Mouse (Mus musculus) stomach, postnatal 0 days (tissue): ENCODE measurements around the gene Rnf111. TPM values are rescaled to one million over a fixed set of nuclear protein-coding genes. Genes with fewer than 3 reads are reported as not detected.

Source experiments
- ATAC-seq: fragments of 200-750 bp; cut with Nextera tagmentation; 2 replicates; pipeline ENCODE4 v1.8.0; 2017; ENCODE audit not compliant: low FRiP score, low TSS enrichment
- DNase-seq: peaks from one replicate; pipeline ENCODE4 v3.0.0-alpha.2; 2016; ENCODE audit warnings: low spot score
- H3K27ac ChIP-seq: fragments of 300-500 bp; sonication (generic); replicated peaks from 2 replicates; pipeline ENCODE4 v1.5.1; 2014; ENCODE audit warnings: mild to moderate bottlenecking, control low read depth
- H3K27me3 ChIP-seq: fragments of 300-500 bp; sonication (generic); 2 replicates; pipeline ENCODE4 v1.6.1; 2014; ENCODE audit warnings: low read length; ENCODE audit not compliant: control insufficient read depth, insufficient read depth
- H3K36me3 ChIP-seq: fragments of 300-500 bp; sonication (generic); 2 replicates; pipeline ENCODE4 v1.6.1; 2014; ENCODE audit warnings: low read length, mixed read lengths; ENCODE audit not compliant: control insufficient read depth, insufficient read depth
- H3K4me1 ChIP-seq: fragments of 300-500 bp; sonication (generic); replicated peaks from 2 replicates; pipeline ENCODE4 v1.6.1; 2014; ENCODE audit warnings: antibody characterized with exemption; ENCODE audit not compliant: control insufficient read depth, insufficient read depth
- H3K4me2 ChIP-seq: fragments of 300-500 bp; sonication (generic); replicated peaks from 2 replicates; pipeline ENCODE4 v1.6.1; 2014; ENCODE audit warnings: low read depth, mild to moderate bottlenecking, control low read depth, moderate library complexity
- H3K4me3 ChIP-seq: fragments of 300-500 bp; sonication (generic); 2 replicates; pipeline ENCODE4 v1.5.1; 2014; ENCODE audit warnings: low read depth, low read length, control low read depth
- H3K9ac ChIP-seq: fragments of 300-500 bp; sonication (generic); 2 replicates; pipeline ENCODE4 v1.6.1; 2014; ENCODE audit warnings: mild to moderate bottlenecking, low read length, control low read depth, mixed read lengths
- H3K9me3 ChIP-seq: fragments of 300-500 bp; sonication (generic); 2 replicates; pipeline ENCODE4 v1.6.1; 2016; ENCODE audit warnings: low read length; ENCODE audit not compliant: control insufficient read depth
- CTCF ChIP-seq: IDR thresholded peaks from 2 replicates; pipeline ENCODE4 v1.5.1; 2016; ENCODE audit warnings: antibody characterized with exemption, low read depth, mild to moderate bottlenecking, moderate library complexity
- EP300 ChIP-seq: optimal IDR thresholded peaks from 2 replicates; pipeline ENCODE3; 2016; ENCODE audit warnings: antibody characterized with exemption
- WGBS: fragments of 180-500 bp; shearing (Covaris S2); extraction: QIAGEN DNeasy Blood & Tissue Kit; methylation state at CpG from one replicate; pipeline ENCODE4 v1.1.7; 2014; 5-methylcytosine and 5-hydroxymethylcytosine counted together
- microRNA-seq: library from miRNA; unstranded; fragments of <30 nt; microRNA quantifications from one replicate; pipeline ENCODE4, GENCODE M21; 2016
- polyA plus RNA-seq: library from polyadenylated mRNA; unstranded; fragments of >200 nt; fragmentation: Nextera tagmentation; extraction: Ambion mirVana; gene quantifications from 2 replicates; pipeline ENCODE4 v1.2.1, GENCODE M21; 2015

Rnf111 gene
- polyA plus RNA-seq, 1 experiment from 2014 or later, result 11.2 TPM

- TF ChIP-seq EP300 (no peak), CTCF (no peak)
- WGBS, result 91% methylated on average over 4 of the region's 4 CpGs
- Histone ChIP-seq H3K4me1 (no peaks in the 10 kb centered on the region), H3K36me3 (peaks cover 10% of the 10 kb centered on the region; the same call in 1 of the 2 replicates), H3K9ac (no peak overlapping the region), H3K27me3 (no peaks in the 10 kb centered on the region), H3K27ac (no peak overlapping the region), H3K4me2 (no peak overlapping the region), H3K4me3 (no peak overlapping the region), H3K9me3 (no peaks in the 10 kb centered on the region)
- ATAC-seq (no peak), DNase-seq (no peak)
These were observed 119.0 kb downstream of the Rnf111 start for GRCm38 (mm10) chr9:70384494-70384893.

DNA sequence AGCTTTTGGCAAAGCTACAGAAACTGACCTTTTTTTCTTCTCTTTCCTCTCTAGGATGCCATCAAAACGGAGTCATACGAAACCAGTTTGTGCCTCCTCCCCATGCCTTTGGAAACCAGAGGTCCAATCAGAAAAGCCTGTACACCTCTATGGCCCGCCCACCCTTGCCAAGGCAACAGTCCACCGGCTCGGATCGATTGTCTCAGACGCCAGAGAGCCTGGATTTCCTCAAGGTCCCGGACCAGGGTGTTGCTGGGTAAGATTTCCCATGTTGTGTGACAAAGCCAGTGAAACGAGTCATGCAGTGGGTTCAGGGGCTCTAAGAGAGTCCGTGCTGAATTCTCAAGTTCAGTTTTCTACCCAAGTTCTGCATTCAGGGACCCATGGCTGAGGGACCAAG lies 119.8 kb downstream of the Rnf111 start:
- no peak overlapping the region for H3K4me2 ChIP-seq
- H3K9ac ChIP-seq, result no peak overlapping the region
- no peak overlapping the region for H3K4me3 ChIP-seq
- no peak for ATAC-seq
- no peaks in the 10 kb centered on the region for H3K4me1 ChIP-seq
- H3K27ac ChIP-seq, result no peak overlapping the region
- no peaks in the 10 kb centered on the region for H3K27me3 ChIP-seq
- 81% methylated on average over 10 of the region's 10 CpGs for WGBS
- TF ChIP-seq EP300 (no peak), CTCF (no peak)
- no peaks in the 10 kb centered on the region for H3K9me3 ChIP-seq
- peaks cover 11% of the 10 kb centered on the region; the same call in 1 of the 2 replicates for H3K36me3 ChIP-seq
- no peak for DNase-seq

DNA sequence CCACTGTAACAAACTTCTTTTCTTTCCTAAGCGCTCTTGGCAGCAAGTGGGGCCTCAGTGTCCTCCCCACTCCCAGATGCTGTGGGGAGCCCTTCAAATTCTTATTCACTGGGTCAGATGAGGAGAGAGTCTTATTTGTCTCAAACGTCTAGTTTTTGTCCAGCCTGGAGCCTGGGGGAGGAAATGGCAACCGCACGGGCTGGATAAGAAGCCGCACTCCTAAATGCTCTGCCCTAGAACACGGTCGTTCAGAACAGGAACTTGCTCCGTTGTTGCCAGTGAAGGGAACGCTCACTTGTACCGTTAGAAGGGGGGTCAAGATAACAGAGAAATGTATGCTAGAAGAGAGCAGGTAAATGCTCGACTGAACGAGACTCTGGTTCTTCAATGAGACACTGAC lies 121.4 kb downstream of the Rnf111 start:
- Histone ChIP-seq H3K27me3 (no peaks in the 10 kb centered on the region), H3K9me3 (no peaks in the 10 kb centered on the region), H3K4me2 (no peak overlapping the region), H3K4me3 (no peak overlapping the region), H3K9ac (no peak overlapping the region), H3K27ac (no peak overlapping the region), H3K36me3 (peaks cover 18% of the 10 kb centered on the region), H3K4me1 (no peaks in the 10 kb centered on the region)
- DNase-seq, result no peak
- TF ChIP-seq EP300 (no peak), CTCF (no peak)
- 79% methylated on average over 12 of the region's 12 CpGs for WGBS
- no peak for ATAC-seq

GRCm38 (mm10) chr9:70379502-70380467 lies 123.7 kb downstream of the Rnf111 start:
- Histone ChIP-seq H3K9ac (no peak overlapping the region), H3K9me3 (no peaks in the 10 kb centered on the region), H3K27me3 (no peaks in the 10 kb centered on the region), H3K4me3 (no peak overlapping the region), H3K27ac (no peak overlapping the region), H3K4me1 (no peaks in the 10 kb centered on the region), H3K4me2 (no peak overlapping the region), H3K36me3 (peaks cover 27% of the 10 kb centered on the region)
- WGBS, result 87% methylated on average over 7 of the region's 7 CpGs
- ATAC-seq (no peak), DNase-seq (no peak)
- TF ChIP-seq CTCF (no peak), EP300 (no peak)

Small RNA genes within 50 kb of the gene (microRNA-seq; reads per million reads assigned to microRNA genes)
- 1.9 reads per million for gene Mir5626

Other genes starting within 250 kb of the Rnf111 start
- 39.2 and 46.3 TPM in 2 replicates for gene Ccnb2, start 82.2 kb downstream of the Rnf111 start, polyA plus RNA-seq
- gene Sltm, start 39.0 kb upstream of the Rnf111 start, polyA plus RNA-seq, result 22.0 and 22.5 TPM in 2 replicates
- 2.0 and 2.6 TPM in 2 replicates for gene Gm10642, start 152.5 kb upstream of the Rnf111 start, polyA plus RNA-seq
- gene Mindy2, start 153.4 kb upstream of the Rnf111 start, polyA plus RNA-seq, result 11.8 and 12.5 TPM in 2 replicates
- gene Adam10, start 175.3 kb upstream of the Rnf111 start, polyA plus RNA-seq, result 48.1 and 48.2 TPM in 2 replicates